Mouse (Mus musculus) urinary bladder, postnatal 4 days (tissue): ENCODE measurements around the gene Samd3.

ENCODE experiments used
- DNase-seq, 2 experiments: peaks; one replicate each; pipeline ENCODE4 v3.0.0; 2021 to 2022; ENCODE audit warnings: low spot score in 2 of 2

The Samd3 gene

DNA sequence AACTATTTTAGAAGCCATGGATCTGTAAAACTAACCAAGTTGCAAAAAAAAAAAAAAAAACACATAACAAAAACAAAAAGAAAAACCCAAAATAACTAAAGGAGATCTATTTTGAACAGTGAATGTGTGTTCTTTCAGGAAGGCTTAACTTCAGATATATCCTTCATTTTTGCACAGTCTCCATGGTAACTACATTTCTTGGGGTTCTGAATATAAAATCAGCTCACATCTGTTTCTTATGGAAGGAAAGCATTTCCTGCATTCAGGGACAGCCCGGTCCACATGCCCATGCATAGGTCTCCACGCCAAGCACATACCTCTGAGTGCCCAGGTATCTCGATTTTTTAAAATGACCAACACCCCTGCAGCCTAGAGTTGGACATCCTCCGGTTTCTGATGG is 72.8 kb downstream of the Samd3 start:
- no peak for DNase-seq

DNA sequence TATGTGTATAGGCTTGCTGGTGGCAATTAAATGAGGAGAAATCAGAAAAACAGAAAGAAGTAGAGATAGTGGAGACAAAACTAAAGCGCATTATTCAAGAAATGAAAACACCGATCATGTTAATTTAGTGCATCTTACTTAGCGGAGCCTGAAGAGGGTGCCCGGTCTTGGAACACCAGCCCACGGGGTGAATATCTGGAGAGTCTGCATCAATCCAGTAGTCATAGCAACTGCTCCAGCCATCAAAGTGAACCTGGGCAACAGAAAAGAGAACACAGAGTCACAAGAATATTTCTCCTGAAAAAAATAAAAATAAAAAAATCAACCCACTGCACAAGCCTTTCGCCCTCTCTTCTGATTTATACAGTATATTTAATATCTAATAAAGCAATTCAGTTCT is 74.0 kb downstream of the Samd3 start:
- no peak for DNase-seq

DNA sequence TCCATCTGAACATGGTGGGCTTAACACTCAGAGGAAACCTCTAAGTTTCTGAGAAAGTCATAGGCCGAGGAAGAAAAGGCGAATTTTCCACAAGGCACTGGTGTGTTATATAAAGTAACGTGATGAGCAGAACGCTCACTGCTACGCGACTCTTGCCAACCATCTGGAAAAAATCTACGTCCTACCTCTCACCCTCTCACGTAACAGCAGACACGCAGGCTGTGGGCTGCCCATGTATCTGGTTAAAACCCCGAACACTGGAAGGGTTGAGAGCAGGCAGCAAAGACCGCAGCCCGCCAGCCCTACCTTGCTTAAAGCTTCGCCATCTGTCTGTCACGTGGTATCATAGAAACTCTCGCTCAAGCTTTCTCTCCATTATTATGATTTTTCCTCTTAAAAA is 84.8 kb downstream of the Samd3 start:
- no peak for DNase-seq

DNA sequence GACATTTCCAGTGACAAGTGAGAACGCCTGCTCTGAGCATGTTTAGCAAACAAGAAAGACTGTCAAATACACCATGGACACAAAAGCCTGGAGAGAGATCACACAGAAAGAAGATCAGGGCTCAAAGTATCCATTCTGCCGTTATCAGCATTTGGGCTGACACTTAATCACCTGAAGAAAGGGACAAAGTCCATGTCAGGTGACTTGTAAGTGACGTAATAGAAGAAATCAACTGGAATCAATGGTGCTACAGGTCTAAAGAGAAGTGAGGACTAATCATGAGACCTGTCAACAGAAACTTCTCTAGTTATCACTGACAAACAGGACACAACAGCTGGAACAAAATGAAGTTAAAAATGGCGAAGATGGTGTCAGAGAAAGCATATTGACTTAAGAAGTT is 91.2 kb downstream of the Samd3 start:
- DNase-seq: no peak
